Mouse (Mus musculus) forebrain, postnatal 0 days (tissue): ENCODE results near the gene Grm4. TPM values are rescaled to one million over a fixed set of nuclear protein-coding genes. Genes with fewer than 3 reads are reported as not detected.
A peak's percentile ranks its signal among the peaks of the same experiment; 100 is the strongest.

ENCODE experiments used
- ATAC-seq: fragments of 200-750 bp; cut with Nextera tagmentation; 2 replicates; pipeline ENCODE4 v1.8.0; 2017; ENCODE audit warnings: mild to moderate bottlenecking, moderate library complexity
- DNase-seq: peaks from one replicate; pipeline ENCODE4 v3.0.0-alpha.2; 2015
- H3K27ac ChIP-seq: fragments of 300-500 bp; sonication (generic); 2 replicates; pipeline ENCODE4 v1.5.1; 2014; ENCODE audit warnings: low read depth, mild to moderate bottlenecking, antibody characterized with exemption, low read length, moderate library complexity, mixed read lengths
- H3K27me3 ChIP-seq: fragments of 300-500 bp; sonication (generic); 2 replicates; pipeline ENCODE4 v1.6.1; 2014; ENCODE audit warnings: mild to moderate bottlenecking, low read length, mixed read lengths; ENCODE audit not compliant: insufficient read depth
- H3K36me3 ChIP-seq: fragments of 300-500 bp; sonication (generic); 2 replicates; pipeline ENCODE4 v1.6.1; 2014; ENCODE audit warnings: mild to moderate bottlenecking, moderate library complexity; ENCODE audit not compliant: insufficient read depth
- H3K4me1 ChIP-seq: fragments of 300-500 bp; sonication (generic); 2 replicates; pipeline ENCODE4 v1.6.1; 2014; ENCODE audit warnings: antibody characterized with exemption; ENCODE audit not compliant: insufficient read depth
- H3K4me2 ChIP-seq: fragments of 300-500 bp; sonication (generic); 2 replicates; pipeline ENCODE4 v1.6.1; 2014; ENCODE audit warnings: low read depth, mild to moderate bottlenecking, moderate library complexity
- H3K4me3 ChIP-seq: fragments of 300-500 bp; sonication (generic); 2 replicates; pipeline ENCODE4 v1.5.1; 2014; ENCODE audit warnings: low read depth, low read length, mixed read lengths
- H3K9ac ChIP-seq: fragments of 300-500 bp; sonication (generic); 2 replicates; pipeline ENCODE4 v1.6.1; 2014; ENCODE audit warnings: mild to moderate bottlenecking
- H3K9me3 ChIP-seq: fragments of 300-500 bp; sonication (generic); 2 replicates; pipeline ENCODE4 v1.6.1; 2016; ENCODE audit warnings: low read length
- CTCF ChIP-seq: sonication (generic); IDR thresholded peaks from 2 replicates; pipeline ENCODE4 v1.5.1; 2016; ENCODE audit warnings: antibody characterized with exemption, control low read depth, low read depth
- WGBS: fragments of 180-500 bp; shearing (Covaris S2); extraction: QIAGEN DNeasy Blood & Tissue Kit; methylation state at CpG from one replicate; pipeline ENCODE4 v1.1.7; 2014; 5-methylcytosine and 5-hydroxymethylcytosine counted together
- polyA plus RNA-seq: library from polyadenylated mRNA; unstranded; fragments of >200 nt; fragmentation: Nextera tagmentation; extraction: Ambion mirVana; gene quantifications from 2 replicates; pipeline ENCODE4 v1.2.1, GENCODE M21; 2015
- total RNA-seq: library from RNA; depleted of rRNA; stranded (reverse); fragments of >200 nt; gene quantifications from 2 replicates; pipeline ENCODE4 v1.2.3, GENCODE M21; 2014

Grm4 gene
- total and polyA plus RNA-seq, 2 experiments from 2014 or later, result 5.5 to 14.5 TPM

- H3K4me1 ChIP-seq, result peaks cover 19% of the 10 kb centered on the region
- H3K27me3 ChIP-seq, result no peaks in the 10 kb centered on the region
- no peaks in the 10 kb centered on the region for H3K9me3 ChIP-seq
- H3K4me2 ChIP-seq, result peak within 1 kb of the TSS; percentile 78
- peak within 1 kb of the TSS; percentile 86 for H3K4me3 ChIP-seq
- H3K9ac ChIP-seq, result peak within 1 kb of the TSS; percentile 94
- peak; percentile 93 for DNase-seq
- WGBS, result under 1% methylated on average over 74 of the region's 79 CpGs
- TF ChIP-seq CTCF, result no peak
- H3K27ac ChIP-seq, result peak within 1 kb of the TSS; percentile 93
- peak; percentile 81 for ATAC-seq
- peaks cover under 1% of the 10 kb centered on the region; the same call in 1 of the 2 replicates for H3K36me3 ChIP-seq
Measured at GRCm38 (mm10) chr17:27556315-27557011, 35.3 kb upstream of the Grm4 start, which contains the start of gene Hmga1. Hmga1 (plus strand) TSS chr17:27556497.

GRCm38 (mm10) chr17:27555512-27556172, 34.4 kb upstream of the Grm4 start:
- WGBS, result 3% methylated on average over 53 of the region's 55 CpGs
- Histone ChIP-seq H3K27ac (peak overlapping the region; percentile 93; the same call in 1 of the 2 replicates), H3K27me3 (no peaks in the 10 kb centered on the region), H3K36me3 (no peaks in the 10 kb centered on the region), H3K9me3 (no peaks in the 10 kb centered on the region), H3K4me1 (peaks cover 19% of the 10 kb centered on the region), H3K9ac (peak overlapping the region; percentile 94), H3K4me2 (peak overlapping the region; percentile 78), H3K4me3 (peak overlapping the region; percentile 86)
- no peak for DNase-seq
- TF ChIP-seq CTCF, result no peak
- no peak for ATAC-seq

GRCm38 (mm10) chr17:27555075-27555511, 33.9 kb upstream of the Grm4 start:
- ATAC-seq (no peak), DNase-seq (no peak)
- Histone ChIP-seq H3K9ac (no peak overlapping the region), H3K4me3 (peak overlapping the region; percentile 86), H3K4me1 (peaks cover 19% of the 10 kb centered on the region), H3K4me2 (peak overlapping the region; percentile 78), H3K27ac (no peak overlapping the region), H3K36me3 (no peaks in the 10 kb centered on the region), H3K27me3 (no peaks in the 10 kb centered on the region), H3K9me3 (no peaks in the 10 kb centered on the region)
- 1% methylated on average over 29 of the region's 39 CpGs for WGBS
- no peak for TF ChIP-seq CTCF

- Histone ChIP-seq H3K4me3 (no peak overlapping the region), H3K4me2 (peak overlapping the region; percentile 78), H3K27ac (no peak overlapping the region), H3K9ac (no peak overlapping the region), H3K27me3 (no peaks in the 10 kb centered on the region), H3K36me3 (no peaks in the 10 kb centered on the region), H3K9me3 (no peaks in the 10 kb centered on the region), H3K4me1 (peaks cover 19% of the 10 kb centered on the region)
- TF ChIP-seq CTCF, result no peak
- ATAC-seq (no peak), DNase-seq (no peak)
- WGBS, result 53% methylated on average over 20 of the region's 20 CpGs
Measured at GRCm38 (mm10) chr17:27554062-27554960, 33.1 kb upstream of the Grm4 start.

- ATAC-seq (no peak), DNase-seq (no peak)
- Histone ChIP-seq H3K36me3 (no peaks in the 10 kb centered on the region), H3K9me3 (no peaks in the 10 kb centered on the region), H3K27me3 (no peaks in the 10 kb centered on the region), H3K4me2 (no peak overlapping the region), H3K4me1 (peaks cover 7% of the 10 kb centered on the region; the same call in 1 of the 2 replicates), H3K27ac (no peak overlapping the region), H3K4me3 (no peak overlapping the region), H3K9ac (no peak overlapping the region)
- no peak for TF ChIP-seq CTCF
- 78% methylated on average over 23 of the region's 23 CpGs for WGBS
Measured at GRCm38 (mm10) chr17:27552215-27553201, 31.3 kb upstream of the Grm4 start.
